Mouse (Mus musculus): Measurements from ENCODE around the gene Hemk1. TPM values are rescaled to one million over a fixed set of nuclear protein-coding genes. Genes with fewer than 3 reads are reported as not detected.

Gene Hemk1
- polyA plus RNA-seq, 1 experiment from 2014 or later: 11.5 TPM

DNA sequence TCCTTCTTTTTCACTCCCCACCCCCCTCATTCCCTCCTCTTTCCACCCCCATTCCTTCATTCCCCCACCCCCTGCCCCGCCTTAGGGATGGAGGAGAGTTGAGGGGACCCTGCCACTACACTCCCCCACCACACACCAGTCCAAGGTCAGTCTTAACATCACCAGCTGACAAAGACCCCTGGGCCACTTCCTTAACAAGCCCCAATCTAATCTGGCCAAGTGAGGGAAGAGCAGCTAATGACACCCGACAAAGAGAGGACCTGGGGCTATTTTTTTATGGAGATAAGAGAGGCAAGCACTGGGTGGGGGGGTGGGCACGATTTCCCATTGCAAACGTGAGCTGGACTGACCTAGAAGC lies 31.9 kb upstream of the Hemk1 start:
- Histone ChIP-seq H3K4me3 (ENCODE audit: low read length) (no peak overlapping the region), H3K9me3 (ENCODE audit: control insufficient read depth, low read length) (no peaks in the 10 kb centered on the region), H3K4me2 (ENCODE audit: low read depth, low read length) (no peak overlapping the region), H3K4me1 (replicated peaks; ENCODE audit: control insufficient read depth, insufficient read depth, low read length) (no peaks in the 10 kb centered on the region), H3K36me3 (ENCODE audit: control insufficient read depth, insufficient read depth, low read length) (no peaks in the 10 kb centered on the region), H3K27me3 (ENCODE audit: control insufficient read depth, insufficient read depth, low read depth, low read length) (no peaks in the 10 kb centered on the region; the same call in 1 of the 2 replicates), H3K9ac (ENCODE audit: low read length) (no peak overlapping the region), H3K27ac (ENCODE audit: low read length) (no peak overlapping the region)
- WGBS: 9% methylated on average over 4 of the region's 4 CpGs
- no peak for ATAC-seq (ENCODE audit: low read depth)

DNA sequence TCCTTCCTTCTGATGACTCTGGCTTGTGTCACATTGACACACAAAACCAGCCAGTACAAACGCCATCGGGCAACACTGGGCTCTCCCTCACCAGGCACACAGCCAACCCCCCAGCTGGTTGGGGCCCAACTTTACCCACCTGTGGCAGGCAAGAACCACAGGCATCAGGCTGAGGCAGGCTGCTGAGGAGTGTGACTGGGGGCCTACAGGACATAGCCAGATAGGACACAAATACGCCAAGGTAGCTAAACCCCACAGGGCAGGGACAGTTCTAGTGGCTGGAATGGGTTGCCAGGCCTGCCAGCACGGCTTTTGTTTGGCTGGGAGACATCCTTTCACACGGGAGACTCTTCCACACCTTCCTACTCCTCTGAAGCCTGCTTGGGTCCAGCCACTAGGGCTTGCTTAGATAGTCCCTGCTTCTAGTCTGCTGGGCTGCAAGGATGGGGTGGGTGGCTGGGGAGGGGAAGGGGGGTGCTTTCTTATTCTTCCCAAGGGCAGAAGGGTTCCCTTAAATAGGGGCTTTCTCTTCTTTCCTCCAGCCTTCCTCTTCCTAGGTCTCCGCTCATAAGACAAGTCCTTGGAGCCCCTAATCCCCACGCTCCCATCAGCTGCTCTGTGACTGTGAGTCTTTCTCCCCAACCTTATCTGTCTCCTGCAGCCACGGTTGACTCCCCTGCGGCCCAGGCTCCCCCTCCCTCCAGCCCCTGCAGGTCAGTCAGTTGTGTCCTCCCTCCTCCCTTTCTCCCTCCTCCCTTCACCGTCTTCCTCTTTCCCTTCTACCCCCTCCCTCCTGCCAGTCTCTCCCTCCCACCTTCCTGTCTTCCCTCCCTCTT lies 31.3 kb upstream of the Hemk1 start:
- ATAC-seq (ENCODE audit: low read depth): no peak
- H3K4me3 ChIP-seq (ENCODE audit: low read length): no peak overlapping the region
- no peak overlapping the region for H3K9ac ChIP-seq (ENCODE audit: low read length)
- no peaks in the 10 kb centered on the region for H3K36me3 ChIP-seq (ENCODE audit: control insufficient read depth, insufficient read depth, low read length)
- H3K27me3 ChIP-seq (ENCODE audit: control insufficient read depth, insufficient read depth, low read depth, low read length): no peaks in the 10 kb centered on the region; the same call in 1 of the 2 replicates
- H3K9me3 ChIP-seq (ENCODE audit: control insufficient read depth, low read length): no peaks in the 10 kb centered on the region
- no peak overlapping the region for H3K4me2 ChIP-seq (ENCODE audit: low read depth, low read length)
- H3K4me1 ChIP-seq (replicated peaks; ENCODE audit: control insufficient read depth, insufficient read depth, low read length): no peaks in the 10 kb centered on the region
- no peak overlapping the region for H3K27ac ChIP-seq (ENCODE audit: low read length)
- WGBS: 29% methylated on average over 10 of the region's 10 CpGs

DNA sequence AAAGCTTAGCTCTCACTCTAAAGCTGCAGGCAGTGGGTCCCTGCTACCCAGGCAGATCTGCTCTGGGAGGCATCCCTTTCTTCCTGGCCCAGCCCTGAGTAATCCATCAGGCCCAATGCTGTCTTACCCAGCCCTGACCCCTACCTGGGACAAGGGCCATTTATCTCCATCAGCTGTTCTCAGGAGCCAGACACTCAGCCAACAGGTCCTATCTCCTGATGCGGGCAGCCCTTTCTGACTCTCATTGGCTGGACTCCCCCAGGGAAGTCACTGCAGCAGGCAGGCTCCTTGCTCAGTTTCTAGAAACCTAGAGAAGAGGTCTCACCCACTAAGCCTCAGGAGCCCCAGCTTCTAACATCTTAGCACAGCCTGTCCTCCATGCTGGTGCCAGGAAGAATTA lies 30.2 kb upstream of the Hemk1 start:
- no peak overlapping the region for H3K4me2 ChIP-seq (ENCODE audit: low read depth, low read length)
- no peak overlapping the region for H3K4me3 ChIP-seq (ENCODE audit: low read length)
- no peaks in the 10 kb centered on the region; the same call in none of the 2 replicates for H3K27me3 ChIP-seq (ENCODE audit: control insufficient read depth, insufficient read depth, low read depth, low read length)
- no peaks in the 10 kb centered on the region for H3K36me3 ChIP-seq (ENCODE audit: control insufficient read depth, insufficient read depth, low read length)
- WGBS: 32% methylated on average over 1 of the region's 1 CpGs
- H3K4me1 ChIP-seq (replicated peaks; ENCODE audit: control insufficient read depth, insufficient read depth, low read length): no peaks in the 10 kb centered on the region
- no peak overlapping the region for H3K9ac ChIP-seq (ENCODE audit: low read length)
- H3K27ac ChIP-seq (ENCODE audit: low read length): no peak overlapping the region
- no peaks in the 10 kb centered on the region for H3K9me3 ChIP-seq (ENCODE audit: control insufficient read depth, low read length)
- ATAC-seq (ENCODE audit: low read depth): no peak

DNA sequence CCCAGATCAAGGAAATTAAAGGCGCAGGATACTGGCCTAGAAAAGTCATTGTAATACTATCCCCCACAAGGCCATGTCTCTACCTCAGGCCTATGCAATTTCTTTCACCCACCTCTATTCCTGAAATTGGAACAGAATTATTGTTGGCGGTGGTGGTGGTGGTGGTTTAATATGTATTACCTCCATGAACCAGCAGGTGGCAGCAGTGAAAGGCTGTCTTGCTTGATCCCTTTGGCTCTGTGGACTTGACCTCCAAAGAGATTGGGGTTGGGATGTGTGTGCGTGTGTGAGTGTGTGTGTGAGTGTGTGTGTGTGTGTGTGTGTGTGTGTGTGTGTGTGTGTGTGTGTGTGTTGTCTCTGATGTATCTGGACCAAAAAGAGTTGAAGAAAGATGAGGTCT lies 28.5 kb upstream of the Hemk1 start:
- Histone ChIP-seq H3K27me3 (ENCODE audit: control insufficient read depth, insufficient read depth, low read depth, low read length) (no peaks in the 10 kb centered on the region; the same call in 1 of the 2 replicates), H3K4me1 (replicated peaks; ENCODE audit: control insufficient read depth, insufficient read depth, low read length) (no peaks in the 10 kb centered on the region), H3K36me3 (ENCODE audit: control insufficient read depth, insufficient read depth, low read length) (no peaks in the 10 kb centered on the region), H3K27ac (ENCODE audit: low read length) (no peak overlapping the region), H3K4me3 (ENCODE audit: low read length) (no peak overlapping the region), H3K9me3 (ENCODE audit: control insufficient read depth, low read length) (no peaks in the 10 kb centered on the region), H3K4me2 (ENCODE audit: low read depth, low read length) (no peak overlapping the region), H3K9ac (ENCODE audit: low read length) (no peak overlapping the region)
- WGBS: 2% methylated on average over 3 of the region's 3 CpGs
- ATAC-seq (ENCODE audit: low read depth): no peak

DNA sequence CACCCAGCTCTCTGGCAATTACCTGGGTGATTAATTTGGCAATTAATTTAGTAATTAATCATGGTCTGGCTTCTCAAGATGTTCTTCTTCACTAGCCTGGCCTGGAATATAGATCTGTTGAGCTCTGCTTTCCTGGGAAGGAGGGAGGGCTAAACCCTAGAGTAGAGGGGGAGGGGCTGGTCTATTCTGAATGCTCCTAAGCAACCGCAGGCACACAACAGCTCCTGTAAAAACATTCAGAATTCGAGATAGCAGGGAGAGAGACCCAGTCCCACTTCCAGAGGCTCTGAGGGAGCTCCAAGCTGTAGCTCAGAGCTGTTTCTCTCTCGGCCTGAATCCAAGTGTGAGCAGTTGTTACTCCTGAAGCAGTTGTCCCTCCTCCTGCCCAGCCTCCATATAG lies 22.8 kb upstream of the Hemk1 start:
- Histone ChIP-seq H3K4me3 (ENCODE audit: low read length) (no peak overlapping the region), H3K4me1 (replicated peaks; ENCODE audit: control insufficient read depth, insufficient read depth, low read length) (no peaks in the 10 kb centered on the region), H3K36me3 (ENCODE audit: control insufficient read depth, insufficient read depth, low read length) (no peaks in the 10 kb centered on the region), H3K27me3 (ENCODE audit: control insufficient read depth, insufficient read depth, low read depth, low read length) (peaks cover 2% of the 10 kb centered on the region), H3K9ac (ENCODE audit: low read length) (no peak overlapping the region), H3K9me3 (ENCODE audit: control insufficient read depth, low read length) (no peaks in the 10 kb centered on the region), H3K4me2 (ENCODE audit: low read depth, low read length) (no peak overlapping the region), H3K27ac (ENCODE audit: low read length) (no peak overlapping the region)
- WGBS: 15% methylated on average over 3 of the region's 3 CpGs
- ATAC-seq (ENCODE audit: low read depth): no peak

DNA sequence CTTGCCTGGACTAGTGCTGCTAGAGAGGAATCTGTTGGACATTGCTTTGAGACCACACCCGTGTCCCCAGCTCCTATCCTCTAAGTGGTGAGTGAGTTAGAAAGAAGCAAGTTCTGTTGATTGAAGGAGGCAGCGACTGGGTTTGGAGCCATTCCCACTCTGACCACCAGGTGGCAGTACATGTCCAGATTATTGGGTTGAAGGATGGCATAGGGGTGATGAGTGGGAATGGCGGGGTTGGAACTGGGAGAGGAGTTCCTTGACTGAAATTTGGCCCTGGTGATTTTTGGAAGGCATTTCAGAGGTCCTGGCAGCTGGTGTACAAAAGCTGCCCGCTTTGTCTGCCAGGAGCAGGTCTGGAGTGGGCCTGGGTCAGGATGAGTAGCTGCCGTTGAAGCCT lies 19.5 kb upstream of the Hemk1 start:
- no peaks in the 10 kb centered on the region for H3K36me3 ChIP-seq (ENCODE audit: control insufficient read depth, insufficient read depth, low read length)
- peak; percentile 57 for ATAC-seq (ENCODE audit: low read depth)
- H3K27ac ChIP-seq (ENCODE audit: low read length): no peak overlapping the region
- 17% methylated on average over 5 of the region's 5 CpGs for WGBS
- no peak overlapping the region for H3K4me2 ChIP-seq (ENCODE audit: low read depth, low read length)
- no peak overlapping the region for H3K4me3 ChIP-seq (ENCODE audit: low read length)
- no peaks in the 10 kb centered on the region for H3K4me1 ChIP-seq (replicated peaks; ENCODE audit: control insufficient read depth, insufficient read depth, low read length)
- H3K9me3 ChIP-seq (ENCODE audit: control insufficient read depth, low read length): no peaks in the 10 kb centered on the region
- H3K27me3 ChIP-seq (ENCODE audit: control insufficient read depth, insufficient read depth, low read depth, low read length): peaks cover 5% of the 10 kb centered on the region; the same call in 1 of the 2 replicates
- no peak overlapping the region for H3K9ac ChIP-seq (ENCODE audit: low read length)

DNA sequence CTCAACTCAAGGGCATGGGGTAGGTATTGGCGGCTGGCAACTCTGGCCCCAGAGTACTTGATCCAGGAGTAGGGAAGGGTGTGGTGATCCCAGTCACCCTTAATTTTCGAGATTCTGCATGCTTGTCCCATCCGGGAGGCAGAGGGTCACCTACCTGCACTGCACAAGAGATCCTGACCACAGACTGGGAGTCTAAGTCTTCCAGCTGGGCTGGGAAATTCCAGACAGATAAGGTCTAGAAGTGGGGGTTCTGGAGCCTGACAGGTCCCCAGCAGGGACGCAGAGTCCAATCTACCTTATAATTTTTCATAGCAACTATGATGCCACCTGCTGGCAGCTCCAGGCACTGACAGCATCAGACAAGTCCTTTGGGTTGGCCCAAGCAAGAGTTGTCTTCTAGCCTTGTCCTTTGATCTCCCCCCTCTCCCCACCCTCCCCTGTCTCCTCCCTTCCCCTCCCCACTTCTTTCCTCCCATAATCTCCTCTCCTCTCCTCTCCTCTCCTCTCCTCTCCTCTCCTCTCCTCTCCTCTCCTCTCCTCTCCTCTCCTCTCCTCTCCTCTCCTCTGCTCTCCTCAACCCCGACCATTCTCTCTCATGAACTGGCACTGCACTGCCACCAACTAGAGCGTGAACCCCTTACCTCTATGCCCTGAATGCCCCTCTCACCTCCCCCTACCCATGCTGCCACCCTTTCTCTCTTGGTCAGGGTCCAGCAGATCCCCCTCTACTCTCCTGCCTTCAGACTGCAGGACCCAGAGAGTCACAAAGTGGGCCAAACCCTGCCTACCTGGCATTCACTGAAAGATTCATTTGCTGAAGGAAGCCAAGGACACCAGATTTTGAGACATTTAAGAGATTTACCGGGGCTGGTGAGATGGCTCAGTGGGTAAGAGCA lies 18.0 kb upstream of the Hemk1 start:
- Histone ChIP-seq H3K27me3 (ENCODE audit: control insufficient read depth, insufficient read depth, low read depth, low read length) (peaks cover 5% of the 10 kb centered on the region; the same call in 1 of the 2 replicates), H3K4me1 (replicated peaks; ENCODE audit: control insufficient read depth, insufficient read depth, low read length) (no peaks in the 10 kb centered on the region), H3K9me3 (ENCODE audit: control insufficient read depth, low read length) (no peaks in the 10 kb centered on the region), H3K4me2 (ENCODE audit: low read depth, low read length) (no peak overlapping the region), H3K9ac (ENCODE audit: low read length) (no peak overlapping the region), H3K27ac (ENCODE audit: low read length) (no peak overlapping the region), H3K36me3 (ENCODE audit: control insufficient read depth, insufficient read depth, low read length) (no peaks in the 10 kb centered on the region), H3K4me3 (ENCODE audit: low read length) (no peak overlapping the region)
- no peak for ATAC-seq (ENCODE audit: low read depth)
- 45% methylated on average over 6 of the region's 7 CpGs for WGBS

DNA sequence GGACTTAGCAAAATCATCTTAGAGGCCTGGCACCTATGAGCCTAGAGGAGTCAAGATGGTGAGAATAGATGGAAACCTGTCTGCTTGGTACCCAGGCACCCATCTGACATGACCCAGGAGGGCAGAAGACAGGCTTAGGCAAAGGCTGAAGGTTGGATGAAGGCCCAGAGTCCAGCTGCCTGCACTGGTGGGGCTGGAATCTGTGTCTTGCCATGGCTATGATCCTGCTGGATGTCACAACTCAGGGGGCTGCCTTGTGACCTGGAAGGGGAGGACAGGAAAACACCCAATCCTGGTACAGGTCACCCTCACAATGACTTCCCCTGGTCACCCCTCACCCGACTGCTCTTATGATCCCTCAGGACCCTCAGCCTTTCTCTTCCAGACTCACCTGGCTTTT lies 16.7 kb upstream of the Hemk1 start:
- no peak for ATAC-seq (ENCODE audit: low read depth)
- H3K4me3 ChIP-seq (ENCODE audit: low read length): no peak overlapping the region
- H3K9ac ChIP-seq (ENCODE audit: low read length): no peak overlapping the region
- 65% methylated on average over 1 of the region's 1 CpGs for WGBS
- H3K9me3 ChIP-seq (ENCODE audit: control insufficient read depth, low read length): no peaks in the 10 kb centered on the region
- no peak overlapping the region for H3K27ac ChIP-seq (ENCODE audit: low read length)
- H3K4me2 ChIP-seq (ENCODE audit: low read depth, low read length): no peak overlapping the region
- H3K4me1 ChIP-seq (replicated peaks; ENCODE audit: control insufficient read depth, insufficient read depth, low read length): no peaks in the 10 kb centered on the region
- H3K27me3 ChIP-seq (ENCODE audit: control insufficient read depth, insufficient read depth, low read depth, low read length): peaks cover 5% of the 10 kb centered on the region; the same call in 1 of the 2 replicates
- H3K36me3 ChIP-seq (ENCODE audit: control insufficient read depth, insufficient read depth, low read length): no peaks in the 10 kb centered on the region

DNA sequence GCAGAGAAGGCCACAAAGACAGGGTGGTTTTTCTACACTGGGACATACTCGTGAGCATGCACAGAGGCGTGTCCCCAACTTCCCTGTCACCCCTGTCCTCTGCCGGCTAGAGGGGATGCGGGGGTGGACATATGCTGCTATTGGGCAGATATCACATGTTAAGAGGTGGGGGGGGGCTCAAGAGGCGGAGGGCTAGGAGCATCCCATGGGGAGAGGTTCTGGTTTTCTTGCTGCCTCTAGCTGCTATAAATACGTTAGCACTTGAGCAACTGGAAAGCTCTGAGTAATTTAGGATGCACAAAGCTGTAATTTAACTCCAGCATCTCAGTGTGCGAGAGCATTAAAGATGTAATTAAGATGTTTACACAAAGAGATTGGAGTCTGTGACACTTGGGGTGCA lies 11.2 kb upstream of the Hemk1 start:
- WGBS: 51% methylated on average over 7 of the region's 7 CpGs
- no peaks in the 10 kb centered on the region for H3K9me3 ChIP-seq (ENCODE audit: control insufficient read depth, low read length)
- no peak overlapping the region for H3K4me2 ChIP-seq (ENCODE audit: low read depth, low read length)
- no peaks in the 10 kb centered on the region for H3K4me1 ChIP-seq (replicated peaks; ENCODE audit: control insufficient read depth, insufficient read depth, low read length)
- H3K36me3 ChIP-seq (ENCODE audit: control insufficient read depth, insufficient read depth, low read length): no peaks in the 10 kb centered on the region
- no peaks in the 10 kb centered on the region for H3K27me3 ChIP-seq (ENCODE audit: control insufficient read depth, insufficient read depth, low read depth, low read length)
- no peak overlapping the region for H3K27ac ChIP-seq (ENCODE audit: low read length)
- H3K9ac ChIP-seq (ENCODE audit: low read length): no peak overlapping the region
- H3K4me3 ChIP-seq (ENCODE audit: low read length): no peak overlapping the region
- no peak for ATAC-seq (ENCODE audit: low read depth)
